Mouse (Mus musculus) ovary, postnatal 14 days (tissue): Measurements from ENCODE around the gene Ccdc121.

Experiments used
- DNase-seq: peaks from one replicate; pipeline ENCODE4 v3.0.0; 2022; ENCODE audit warnings: low spot score

Gene Ccdc121

GRCm38 (mm10) chr1:181511307-181511706 lies at the start of gene Ccdc121:
TSS of gene Ccdc121 (minus strand) at chr1:181511451.
- DNase-seq: no peak

GRCm38 (mm10) chr1:181560325-181560724 lies 49.1 kb upstream of the Ccdc121 start:
- DNase-seq: no peak

GRCm38 (mm10) chr1:181559655-181560054 lies 48.4 kb upstream of the Ccdc121 start:
- no peak for DNase-seq

GRCm38 (mm10) chr1:181555475-181555874 lies 44.2 kb upstream of the Ccdc121 start:
- no peak for DNase-seq

- no peak for DNase-seq
Measured at GRCm38 (mm10) chr1:181552533-181553410, 41.5 kb upstream of the Ccdc121 start.

- no peak for DNase-seq
Measured at GRCm38 (mm10) chr1:181550826-181551225, 39.6 kb upstream of the Ccdc121 start.

- DNase-seq: no peak
Measured at GRCm38 (mm10) chr1:181549987-181550386, 38.7 kb upstream of the Ccdc121 start.

GRCm38 (mm10) chr1:181545044-181545772 lies 34.0 kb upstream of the Ccdc121 start:
- DNase-seq: peak; percentile 60

GRCm38 (mm10) chr1:181543711-181544383 lies 32.6 kb upstream of the Ccdc121 start:
- peak; percentile 39 for DNase-seq

GRCm38 (mm10) chr1:181539846-181540769 lies 28.9 kb upstream of the Ccdc121 start:
- peak; percentile 33 for DNase-seq

- DNase-seq: no peak
Measured at GRCm38 (mm10) chr1:181537627-181538525, 26.6 kb upstream of the Ccdc121 start.

- no peak for DNase-seq
Measured at GRCm38 (mm10) chr1:181535165-181535873, 24.1 kb upstream of the Ccdc121 start.

GRCm38 (mm10) chr1:181529368-181529767 lies 18.1 kb upstream of the Ccdc121 start:
- DNase-seq: peak; percentile 91

- DNase-seq: no peak
Measured at GRCm38 (mm10) chr1:181525996-181526395, 14.7 kb upstream of the Ccdc121 start.

GRCm38 (mm10) chr1:181523831-181524230 lies 12.6 kb upstream of the Ccdc121 start:
- no peak for DNase-seq

- no peak for DNase-seq
Measured at GRCm38 (mm10) chr1:181521401-181522091, 10.3 kb upstream of the Ccdc121 start.

GRCm38 (mm10) chr1:181519137-181519536 lies 7.9 kb upstream of the Ccdc121 start:
- DNase-seq: no peak

GRCm38 (mm10) chr1:181518046-181518445 lies 6.8 kb upstream of the Ccdc121 start:
- no peak for DNase-seq
